Mouse (Mus musculus) limb, embryonic 15.5 days (tissue): ENCODE results near the gene Xkr8. TPM values are rescaled to one million over a fixed set of nuclear protein-coding genes. Genes with fewer than 3 reads are reported as not detected.

Experiments
- ATAC-seq: fragments of 200-750 bp; cut with Nextera tagmentation; 2 replicates; pipeline ENCODE4 v1.8.0; 2017; ENCODE audit warnings: low read depth, moderate TSS enrichment; ENCODE audit not compliant: insufficient number of reproducible peaks, low FRiP score, low TSS enrichment
- H3K27ac ChIP-seq: fragments of 300-500 bp; sonication (generic); 2 replicates; pipeline ENCODE4 v1.5.1; 2015; ENCODE audit warnings: moderate library complexity, mild to moderate bottlenecking, inconsistent platforms
- H3K27me3 ChIP-seq: fragments of 300-500 bp; sonication (generic); 2 replicates; pipeline ENCODE4 v1.6.1; 2015; ENCODE audit warnings: inconsistent platforms
- H3K36me3 ChIP-seq: fragments of 300-500 bp; sonication (generic); 2 replicates; pipeline ENCODE4 v1.6.1; 2015; ENCODE audit warnings: inconsistent platforms
- H3K4me1 ChIP-seq: fragments of 300-500 bp; sonication (generic); 2 replicates; pipeline ENCODE4 v1.6.1; 2015; ENCODE audit warnings: inconsistent platforms
- H3K4me2 ChIP-seq: fragments of 300-500 bp; sonication (generic); 2 replicates; pipeline ENCODE4 v1.6.1; 2015; ENCODE audit warnings: mild to moderate bottlenecking, inconsistent platforms
- H3K4me3 ChIP-seq: fragments of 300-500 bp; sonication (generic); 2 replicates; pipeline ENCODE4 v1.5.1; 2015; ENCODE audit warnings: mild to moderate bottlenecking, inconsistent platforms
- H3K9ac ChIP-seq: fragments of 300-500 bp; sonication (generic); 2 replicates; pipeline ENCODE4 v1.6.1; 2015; ENCODE audit warnings: inconsistent platforms
- H3K9me3 ChIP-seq: fragments of 300-500 bp; sonication (generic); 2 replicates; pipeline ENCODE4 v1.6.1; 2016; ENCODE audit warnings: inconsistent platforms
- WGBS: fragments of 180-500 bp; shearing (Covaris S2); methylation state at CpG from one replicate; pipeline ENCODE4 v1.1.7; 2015; 5-methylcytosine and 5-hydroxymethylcytosine counted together
- polyA plus RNA-seq: library from polyadenylated mRNA; unstranded; fragments of >200 nt; fragmentation: Nextera tagmentation; extraction: Ambion mirVana; gene quantifications from 2 replicates; pipeline ENCODE4 v1.2.1, GENCODE M21; 2015

Xkr8 gene
- polyA plus RNA-seq, 1 experiment from 2014 or later = 6.0 TPM

DNA sequence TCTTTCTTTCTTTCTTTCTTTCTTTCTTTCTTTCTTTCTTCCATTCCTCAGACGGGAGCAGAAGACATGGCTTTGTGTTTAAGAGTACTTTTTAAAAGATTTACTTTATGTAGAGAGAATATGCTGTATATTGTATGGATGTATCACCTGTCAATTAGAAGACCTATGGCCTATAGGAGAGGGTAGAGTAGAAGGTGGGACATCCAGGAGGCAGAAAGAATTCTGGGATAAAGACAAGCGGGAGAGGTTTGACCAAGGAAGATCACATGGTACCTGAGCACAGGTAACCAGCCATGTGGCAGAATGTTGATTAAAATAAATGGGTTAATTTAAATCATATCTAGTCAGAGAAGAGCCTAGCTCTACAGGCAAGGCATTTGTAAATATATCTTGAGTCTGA is 2.4 kb upstream of the Xkr8 start:
- no peak overlapping the region for H3K27ac ChIP-seq
- H3K27me3 ChIP-seq = no peaks in the 10 kb centered on the region
- H3K4me1 ChIP-seq = peaks cover 13% of the 10 kb centered on the region; the same call in 1 of the 2 replicates
- no peaks in the 10 kb centered on the region for H3K9me3 ChIP-seq
- no peak for ATAC-seq
- no peak overlapping the region for H3K4me2 ChIP-seq
- H3K4me3 ChIP-seq = no peak overlapping the region
- WGBS = 87% methylated on average over 2 of the region's 2 CpGs
- no peak overlapping the region for H3K9ac ChIP-seq
- no peaks in the 10 kb centered on the region for H3K36me3 ChIP-seq

DNA sequence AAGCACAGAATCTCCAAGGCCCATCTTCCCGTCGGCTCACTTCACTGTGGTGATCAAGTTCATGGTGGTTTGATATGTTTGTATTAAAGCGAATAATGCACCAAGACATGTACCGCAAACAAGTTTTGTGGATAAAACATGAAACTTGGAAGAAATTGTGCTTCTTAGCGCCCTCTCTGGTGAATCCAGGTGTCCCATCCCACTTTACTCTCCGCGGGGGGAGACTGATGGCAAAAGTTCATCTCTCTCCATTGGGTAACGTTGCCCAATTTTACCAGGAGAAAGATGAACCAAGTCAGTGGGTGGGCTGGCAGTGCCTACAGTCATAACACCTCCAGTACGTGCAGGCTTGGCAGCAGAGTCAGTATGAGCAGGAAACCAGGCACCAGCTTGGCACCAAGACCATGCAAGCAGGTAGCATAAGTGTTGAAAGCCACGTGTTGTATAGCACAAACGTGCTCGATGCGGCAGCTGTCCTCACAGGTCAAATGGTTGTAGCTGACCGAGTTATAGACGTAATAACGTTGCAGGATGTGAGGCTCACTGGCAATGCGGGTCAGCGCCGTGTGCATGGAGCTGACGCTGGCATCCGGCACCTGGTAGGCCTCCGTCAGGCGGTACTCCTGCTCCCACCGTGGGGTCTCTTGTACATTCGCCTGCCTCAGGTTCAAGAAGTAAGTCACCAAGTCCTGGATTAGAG is 875 bp upstream of the Xkr8 start:
- no peaks in the 10 kb centered on the region for H3K9me3 ChIP-seq
- peaks cover under 1% of the 10 kb centered on the region; the same call in 1 of the 2 replicates for H3K36me3 ChIP-seq
- 91% methylated on average over 25 of the region's 25 CpGs for WGBS
- peaks cover 13% of the 10 kb centered on the region; the same call in 1 of the 2 replicates for H3K4me1 ChIP-seq
- H3K4me2 ChIP-seq = no peak overlapping the region
- H3K4me3 ChIP-seq = no peak overlapping the region
- no peaks in the 10 kb centered on the region for H3K27me3 ChIP-seq
- no peak overlapping the region for H3K9ac ChIP-seq
- ATAC-seq = no peak
- H3K27ac ChIP-seq = no peak overlapping the region

DNA sequence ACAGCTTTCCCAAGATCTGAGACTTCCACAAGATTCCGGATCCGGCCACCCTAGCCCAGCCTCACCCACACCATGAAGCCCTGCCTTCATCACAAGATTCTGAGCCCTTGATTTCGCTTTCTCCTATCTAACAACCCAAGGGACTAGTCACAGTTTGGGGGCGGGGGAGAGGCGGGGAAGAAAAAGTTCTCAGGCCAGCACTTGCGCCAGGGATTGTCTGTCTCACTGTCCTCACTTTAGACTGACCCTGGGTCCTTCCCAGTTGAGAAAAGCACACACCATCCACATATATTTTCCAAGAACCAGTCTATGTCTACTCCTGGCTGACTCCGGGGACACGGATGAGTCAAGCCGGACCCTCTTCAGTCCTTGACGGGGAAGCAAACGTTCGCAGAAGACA is 730 bp downstream of the Xkr8 start:
- no peak for ATAC-seq
- no peaks in the 10 kb centered on the region for H3K27me3 ChIP-seq
- no peak overlapping the region for H3K27ac ChIP-seq
- 49% methylated on average over 12 of the region's 12 CpGs for WGBS
- H3K36me3 ChIP-seq = peaks cover 13% of the 10 kb centered on the region
- peaks cover 13% of the 10 kb centered on the region; the same call in 1 of the 2 replicates for H3K4me1 ChIP-seq
- H3K4me2 ChIP-seq = peak overlapping the region; percentile 81
- H3K9me3 ChIP-seq = no peaks in the 10 kb centered on the region
- peak overlapping the region; percentile 63 for H3K4me3 ChIP-seq
- H3K9ac ChIP-seq = peak overlapping the region; percentile 41; the same call in 1 of the 2 replicates

DNA sequence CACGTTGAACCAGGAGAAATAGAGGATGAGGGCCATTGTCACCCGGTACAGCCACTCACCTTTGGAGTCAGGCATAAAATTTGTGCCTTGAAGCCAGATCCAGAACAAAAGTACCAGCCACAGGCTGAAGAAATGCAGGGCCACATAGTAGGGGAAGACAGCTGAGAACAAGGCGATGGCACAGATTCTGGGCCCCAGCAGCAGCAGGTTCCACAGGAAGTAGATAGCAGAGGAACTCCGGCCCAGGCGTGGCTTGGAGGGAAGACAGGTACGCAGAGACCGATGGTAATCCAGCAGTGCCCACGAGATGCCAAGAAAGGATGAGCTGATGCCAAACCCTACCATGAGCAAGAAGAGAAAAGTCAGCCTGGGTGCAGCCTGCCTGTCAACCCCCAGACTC is 4.1 kb downstream of the Xkr8 start:
- ATAC-seq = no peak

DNA sequence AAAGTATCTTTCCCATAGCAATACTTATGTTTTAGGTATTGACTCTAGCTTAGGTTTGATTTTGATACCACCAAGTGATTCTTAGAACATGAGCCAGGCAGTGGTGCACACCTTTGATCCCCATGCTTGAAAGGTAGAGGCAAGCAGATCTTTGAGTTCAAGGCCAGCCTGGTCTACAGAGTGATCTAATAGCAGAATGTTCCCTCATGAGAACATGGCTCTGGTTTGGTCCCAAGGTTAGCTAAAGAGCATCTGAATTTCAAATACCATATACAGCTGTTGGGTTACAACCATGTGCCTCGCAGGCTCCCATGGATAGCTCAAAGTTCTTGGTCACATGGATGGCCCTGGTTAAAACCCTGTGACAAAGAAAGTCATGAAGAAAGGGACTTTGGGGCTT is 14.1 kb downstream of the Xkr8 start:
- Histone ChIP-seq H3K27ac (no peak overlapping the region), H3K4me2 (no peak overlapping the region), H3K9me3 (no peaks in the 10 kb centered on the region), H3K4me1 (no peaks in the 10 kb centered on the region), H3K4me3 (no peak overlapping the region), H3K27me3 (no peaks in the 10 kb centered on the region), H3K9ac (no peak overlapping the region), H3K36me3 (peaks cover 72% of the 10 kb centered on the region)
- no peak for ATAC-seq
- 93% methylated on average over 1 of the region's 1 CpGs for WGBS

More for the DNA sequence above, 4.1 kb downstream of the Xkr8 start:
- H3K4me3 ChIP-seq = no peak overlapping the region
- WGBS = 87% methylated on average over 8 of the region's 8 CpGs
- no peak overlapping the region for H3K4me2 ChIP-seq
- H3K9me3 ChIP-seq = no peaks in the 10 kb centered on the region
- H3K27me3 ChIP-seq = no peaks in the 10 kb centered on the region
- no peak overlapping the region for H3K27ac ChIP-seq
- peaks cover 25% of the 10 kb centered on the region for H3K36me3 ChIP-seq
- H3K9ac ChIP-seq = no peak overlapping the region
- peaks cover 15% of the 10 kb centered on the region; the same call in 1 of the 2 replicates for H3K4me1 ChIP-seq

DNA sequence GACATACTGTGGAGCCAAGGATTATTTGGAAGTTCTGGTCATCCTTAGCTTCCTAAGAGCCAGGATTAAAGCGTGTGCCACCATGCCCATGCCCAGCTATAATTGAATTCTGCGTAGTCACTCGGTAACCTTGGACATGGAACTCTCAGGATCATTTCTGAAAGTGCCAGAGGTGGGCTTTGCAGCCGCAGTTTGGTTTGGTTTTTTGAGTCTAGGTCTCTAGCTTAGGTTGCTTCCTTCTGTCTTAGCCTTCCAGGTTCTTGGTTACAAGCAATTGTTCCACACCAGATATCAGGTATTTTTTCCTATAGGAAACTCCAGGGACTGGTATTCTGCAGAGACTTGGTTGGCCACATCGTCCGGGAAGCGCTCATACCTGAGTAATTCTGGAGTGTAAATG is 19.2 kb downstream of the Xkr8 start:
- H3K4me1 ChIP-seq = no peaks in the 10 kb centered on the region
- no peak overlapping the region for H3K9ac ChIP-seq
- H3K36me3 ChIP-seq = peaks cover 73% of the 10 kb centered on the region
- no peaks in the 10 kb centered on the region for H3K27me3 ChIP-seq
- no peak overlapping the region for H3K27ac ChIP-seq
- ATAC-seq = no peak
- WGBS = 97% methylated on average over 7 of the region's 7 CpGs
- H3K9me3 ChIP-seq = no peaks in the 10 kb centered on the region
- H3K4me3 ChIP-seq = no peak overlapping the region
- no peak overlapping the region for H3K4me2 ChIP-seq

DNA sequence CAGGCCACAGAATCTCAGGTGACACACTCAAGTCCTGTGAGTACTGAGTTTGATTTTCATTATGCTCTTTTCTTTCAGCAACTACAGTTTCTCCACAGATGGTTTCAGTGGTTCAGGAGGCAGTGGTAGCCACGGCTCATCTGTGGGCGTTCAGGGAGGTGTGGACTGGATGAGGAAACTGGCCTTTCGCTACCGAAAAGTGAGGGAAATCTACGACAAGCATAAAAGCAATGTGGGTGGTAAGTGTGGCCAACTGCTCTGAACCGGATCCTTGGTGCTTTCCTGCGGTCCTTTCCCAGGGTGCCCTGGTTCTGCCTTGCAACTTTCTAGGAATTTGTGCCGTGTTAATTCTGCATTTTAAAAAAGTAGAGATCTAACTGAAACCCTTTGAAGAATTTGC is 25.5 kb downstream of the Xkr8 start:
- Histone ChIP-seq H3K4me3 (no peak overlapping the region), H3K36me3 (peaks cover 81% of the 10 kb centered on the region)

DNA sequence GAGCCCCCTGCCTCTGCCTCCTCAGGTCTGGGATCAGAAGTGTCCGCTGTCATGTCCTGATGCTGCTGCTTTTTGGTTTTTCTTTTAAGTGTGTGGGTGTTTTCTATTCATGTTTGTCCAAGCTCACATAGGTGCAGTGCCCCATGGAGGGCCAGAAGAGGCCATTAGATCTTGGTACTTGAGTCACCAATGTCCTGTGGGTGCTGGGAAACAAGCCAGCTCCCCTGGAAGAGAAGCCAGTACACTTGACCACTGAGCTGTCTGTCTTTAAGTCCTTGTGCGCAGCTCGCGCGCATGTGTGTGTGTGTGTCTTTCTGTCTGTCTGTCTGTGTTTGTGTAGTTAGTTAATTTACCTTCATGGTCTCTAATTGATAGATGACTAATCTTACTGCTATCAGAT is 30.3 kb downstream of the Xkr8 start:
- Histone ChIP-seq H3K4me3 (no peak overlapping the region), H3K4me1 (no peaks in the 10 kb centered on the region), H3K9me3 (no peaks in the 10 kb centered on the region), H3K36me3 (peaks cover 65% of the 10 kb centered on the region), H3K9ac (no peak overlapping the region), H3K27me3 (no peaks in the 10 kb centered on the region), H3K27ac (no peak overlapping the region), H3K4me2 (no peak overlapping the region)
- 97% methylated on average over 5 of the region's 5 CpGs for WGBS
- no peak for ATAC-seq

More for the DNA sequence above, 25.5 kb downstream of the Xkr8 start:
- no peaks in the 10 kb centered on the region for H3K27me3 ChIP-seq
- H3K9ac ChIP-seq = no peak overlapping the region
- 97% methylated on average over 8 of the region's 8 CpGs for WGBS
- H3K4me2 ChIP-seq = no peak overlapping the region
- H3K4me1 ChIP-seq = no peaks in the 10 kb centered on the region
- no peaks in the 10 kb centered on the region for H3K9me3 ChIP-seq
- H3K27ac ChIP-seq = no peak overlapping the region
- no peak for ATAC-seq

DNA sequence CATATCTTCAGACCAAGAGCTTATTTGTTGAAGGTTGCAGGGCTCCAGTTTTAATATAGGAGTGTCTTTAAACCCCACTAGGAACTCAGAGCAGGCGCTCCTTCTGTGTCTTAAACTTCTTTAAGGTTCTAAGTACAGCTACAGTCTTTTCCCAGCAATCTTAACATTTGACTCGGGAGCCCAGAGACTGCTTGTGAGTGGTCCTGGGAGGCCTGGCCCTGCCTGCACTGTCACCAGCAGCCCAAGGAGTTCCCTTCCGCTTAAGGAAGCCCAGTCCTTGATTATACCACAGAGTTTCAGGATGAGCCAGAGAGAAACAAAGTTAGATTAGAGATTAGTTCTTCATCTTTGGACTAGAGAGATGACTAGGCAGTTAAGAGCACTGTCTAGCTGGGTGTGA is 39.0 kb downstream of the Xkr8 start:
- no peaks in the 10 kb centered on the region for H3K4me1 ChIP-seq
- H3K9ac ChIP-seq = no peak overlapping the region
- H3K36me3 ChIP-seq = peaks cover 57% of the 10 kb centered on the region
- H3K4me3 ChIP-seq = no peak overlapping the region
- no peaks in the 10 kb centered on the region for H3K27me3 ChIP-seq
- H3K9me3 ChIP-seq = no peaks in the 10 kb centered on the region
- ATAC-seq = no peak
- H3K27ac ChIP-seq = no peak overlapping the region
- WGBS = 93% methylated on average over 3 of the region's 3 CpGs
- H3K4me2 ChIP-seq = no peak overlapping the region

DNA sequence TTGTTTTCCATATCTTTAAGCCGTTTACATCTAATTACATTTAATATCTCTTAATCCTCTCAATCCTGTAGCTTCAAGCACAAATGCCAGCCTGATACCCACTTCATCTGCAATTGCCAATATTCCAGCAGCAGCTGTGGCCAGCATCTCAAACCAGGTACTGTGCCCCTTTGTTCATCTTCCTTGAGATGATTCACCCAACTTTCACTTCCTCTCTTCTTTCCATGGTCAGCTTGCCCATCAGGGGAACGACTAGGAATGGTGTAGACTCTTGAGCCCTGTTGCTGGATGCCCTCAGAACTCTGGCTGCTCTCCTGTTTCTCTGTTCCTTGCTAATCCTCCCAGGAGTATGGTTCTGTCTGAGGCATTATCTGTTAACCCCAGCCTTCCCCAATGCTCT is 42.7 kb downstream of the Xkr8 start:
- no peak overlapping the region for H3K4me3 ChIP-seq
- ATAC-seq = no peak
- 78% methylated on average over 2 of the region's 2 CpGs for WGBS
- no peaks in the 10 kb centered on the region for H3K27me3 ChIP-seq
- no peaks in the 10 kb centered on the region for H3K4me1 ChIP-seq
- H3K27ac ChIP-seq = no peak overlapping the region
- H3K36me3 ChIP-seq = peaks cover 44% of the 10 kb centered on the region
- no peaks in the 10 kb centered on the region for H3K9me3 ChIP-seq
- H3K4me2 ChIP-seq = no peak overlapping the region
- H3K9ac ChIP-seq = no peak overlapping the region

DNA sequence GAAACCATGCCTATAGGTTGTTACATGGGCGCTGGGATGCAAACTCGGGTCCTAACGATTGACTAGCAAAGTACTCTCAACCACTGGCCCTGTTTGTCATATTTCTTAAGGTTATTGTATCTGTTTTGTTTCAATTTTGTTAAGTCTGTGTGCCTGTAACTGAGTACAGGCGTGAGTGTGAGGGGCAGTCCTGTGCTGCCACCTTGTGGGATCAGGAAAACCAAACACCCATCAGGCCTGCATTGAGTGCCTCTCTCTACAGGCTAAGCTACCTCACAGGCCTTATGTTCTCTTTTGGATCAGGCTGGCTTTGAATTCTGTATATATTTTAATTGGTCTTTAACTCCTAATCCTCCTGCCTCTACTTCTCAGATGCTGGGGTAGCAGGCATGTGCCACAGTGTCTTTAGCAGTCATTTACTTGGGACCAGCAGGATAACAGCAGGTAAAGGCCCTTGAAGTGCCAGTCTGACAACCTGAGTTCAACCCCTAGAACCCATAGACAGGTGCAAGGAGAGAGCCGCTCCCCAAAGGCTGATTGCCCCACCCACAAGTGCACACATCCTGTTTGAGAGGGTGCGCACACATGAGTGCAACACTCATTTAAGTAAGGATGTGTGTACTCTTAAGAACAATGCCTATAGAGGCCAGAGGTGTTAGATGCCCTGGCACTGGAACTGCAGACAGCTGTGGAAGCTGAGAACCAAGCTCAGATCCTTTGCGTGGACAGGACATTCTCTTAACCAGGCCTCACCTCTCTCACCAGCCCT is 55.4 kb downstream of the Xkr8 start:
- WGBS = 86% methylated on average over 7 of the region's 7 CpGs
- Histone ChIP-seq H3K36me3 (peaks cover 56% of the 10 kb centered on the region), H3K4me2 (no peak overlapping the region), H3K9ac (no peak overlapping the region), H3K27ac (no peak overlapping the region), H3K4me3 (no peak overlapping the region), H3K27me3 (no peaks in the 10 kb centered on the region), H3K4me1 (no peaks in the 10 kb centered on the region), H3K9me3 (no peaks in the 10 kb centered on the region)
- ATAC-seq = no peak
